ENCODE assay signal across 7 mouse cellular contexts in genomic region chr4:45452569-45453111, GRCm38 (mm10). TPM values are rescaled to one million over a fixed set of nuclear protein-coding genes. Genes with fewer than 3 reads are reported as not detected.
DNase-seq lines count a peak whose midpoint lies in the region; ATAC-seq lines count a peak whose summit lies in the region.

No protein-coding gene starts in this region.

- H3K4me1 ChIP-seq in heart, embryonic 12.5 days (replicated peaks) = peaks cover 66% of the 10 kb centered on the region

- peak; percentile 26 to 49 for DNase-seq in urinary bladder, postnatal 36 days (ENCODE audit: low spot score in 2 of 2)
- no peak for DNase-seq in urinary bladder, adult 2 months (ENCODE audit: low spot score)
- peak; percentile 77 to 87 for DNase-seq in kidney, postnatal 36 days
- DNase-seq in frontal cortex, postnatal 10 days (ENCODE audit: low spot score in 2 of 2) = no peak
- DNase-seq in ovary, postnatal 10 days (ENCODE audit: low spot score) = no peak

- H3K27me3 ChIP-seq in heart, embryonic 12.5 days (replicated peaks) = peaks cover 18% of the 10 kb centered on the region; the same call in 1 of the 2 replicates

- WGBS in heart, embryonic 12.5 days = 69% methylated on average over 7 of the region's 7 CpGs

- H3K9me3 ChIP-seq in heart, embryonic 12.5 days (replicated peaks) = no peaks in the 10 kb centered on the region

- peak; percentile 52; the same call in 1 of the 2 replicates for ATAC-seq in heart, embryonic 12.5 days (ENCODE audit: insufficient number of reproducible peaks, low FRiP score)
- peak; percentile 85 for ATAC-seq in megakaryocyte, adult 5-6 weeks (ENCODE audit: poor library complexity, severe bottlenecking)

- H3K4me2 ChIP-seq in heart, embryonic 12.5 days = no peak overlapping the region

- no peak overlapping the region for H3K9ac ChIP-seq in heart, embryonic 12.5 days

- 0 out of 2 replicates have a peak overlapping the region, but pooled peaks have one; percentile 2 for H3K27ac ChIP-seq in heart, embryonic 12.5 days (ENCODE audit: poor library complexity, severe bottlenecking)

- H3K36me3 ChIP-seq in heart, embryonic 12.5 days = peaks cover 20% of the 10 kb centered on the region

- H3K4me3 ChIP-seq in heart, embryonic 12.5 days = no peak overlapping the region

RNA-seq across cellular contexts. Expression of gene Slc25a51, which starts 44.1 kb away (rescaled TPM):
- polyA plus RNA-seq in urinary bladder, adult 2 months (2012; rRNA removed) = 67.1 and 71.5 TPM in 2 replicates
- 73.4 and 75.6 TPM in 2 replicates for polyA plus RNA-seq in heart, embryonic 12.5 days (2016; fragmentation: Nextera tagmentation; extraction: Ambion mirVana)
- total RNA-seq in megakaryocyte, adult 5-6 weeks (2015) = 29.2 and 29.3 TPM in 2 replicates
- total RNA-seq in megakaryocyte, adult 5-6 weeks (2017) = 21.5 and 26.1 TPM in 2 replicates

Comparison
In these comparisons a context has a peak if more than half of its experiments do, and no peak if none do; other contexts are left out.
1. DNase-seq: peak in urinary bladder, postnatal 36 days (2 of 2) and kidney, postnatal 36 days (2 of 2); none in urinary bladder, adult 2 months (single experiment), frontal cortex, postnatal 10 days (0 of 2) and ovary, postnatal 10 days (single experiment).